Mouse (Mus musculus): ENCODE data around the gene Zfp184.

GRCm38 (mm10) chr13:21906301-21906700 lies 38.6 kb upstream of the Zfp184 start:
- no peak for TF ChIP-seq TBP (IDR thresholded peaks at IDR 0.05; ENCODE audit: low read depth, low read length)
- no peak for TF ChIP-seq POLR2A (IDR thresholded peaks at IDR 0.05; ENCODE audit: control insufficient read depth in 1 of 2, insufficient read depth in 1 of 2, low read depth in 1 of 2, low read length in 2 of 2, poor library complexity in 1 of 2)
- TF ChIP-seq CTCF (IDR thresholded peaks at IDR 0.05 in 2 of 3, conservative IDR thresholded peaks at IDR 0.05 in 1 of 3; ENCODE audit: control insufficient read depth in 1 of 3, insufficient read depth in 1 of 3, low read depth in 2 of 3, low read length in 3 of 3, poor library complexity in 1 of 3, severe bottlenecking in 1 of 3) = no peak
- TF ChIP-seq SMC3 (IDR thresholded peaks at IDR 0.05; ENCODE audit: low read depth, low read length) = no peak
- TF ChIP-seq RAD21 (IDR thresholded peaks at IDR 0.05; ENCODE audit: low read depth, low read length) = no peak
- no peak for TF ChIP-seq ZMIZ1 (IDR thresholded peaks at IDR 0.05; ENCODE audit: low read depth, low read length)
- TF ChIP-seq BHLHE40 (IDR thresholded peaks at IDR 0.05; ENCODE audit: borderline replicate concordance, low read depth, low read length) = no peak
- no peak for TF ChIP-seq MAZ (IDR thresholded peaks at IDR 0.05; ENCODE audit: low read depth, low read length)
- TF ChIP-seq GABPA (IDR thresholded peaks at IDR 0.05; ENCODE audit: low read depth, low read length) = no peak
- TF ChIP-seq EP300 (IDR thresholded peaks at IDR 0.05; ENCODE audit: low read depth in 1 of 2, low read length in 2 of 2) = no peak
